Mouse (Mus musculus) bone marrow, adult 2 months (tissue): Measurements from ENCODE around the gene Drg1. TPM values are rescaled to one million over a fixed set of nuclear protein-coding genes. Genes with fewer than 3 reads are reported as not detected.

Experiments used
- H3K27ac ChIP-seq: fragments of 200-500 bp; 2 replicates; pipeline ENCODE4 v1.5.1; 2012; ENCODE audit warnings: low read depth, mild to moderate bottlenecking, control low read depth, inconsistent platforms, low read length; ENCODE audit not compliant: control insufficient read depth, poor library complexity, insufficient read depth
- H3K4me1 ChIP-seq: fragments of 200-500 bp; 2 replicates; pipeline ENCODE4 v1.6.1; 2011; ENCODE audit warnings: low read length; ENCODE audit not compliant: control insufficient read depth, insufficient read depth
- H3K4me3 ChIP-seq: fragments of 200-500 bp; replicated peaks from 2 replicates; pipeline ENCODE3; 2011; ENCODE audit warnings: mild to moderate bottlenecking, low read depth, low read length, control low read depth; ENCODE audit not compliant: control insufficient read depth
- CTCF ChIP-seq: fragments of 200-500 bp; IDR thresholded peaks from 2 replicates; pipeline ENCODE4 v1.5.1; 2011; ENCODE audit warnings: low read length, control low read depth; ENCODE audit not compliant: control insufficient read depth, insufficient read depth
- POLR2A ChIP-seq: fragments of 200-500 bp; IDR thresholded peaks from 2 replicates; pipeline ENCODE4 v1.6.1; 2011; ENCODE audit warnings: low read depth, mild to moderate bottlenecking, control low read depth, low read length, borderline replicate concordance; ENCODE audit not compliant: control insufficient read depth
- WGBS: fragments of 180-500 bp; shearing (Covaris S2); methylation state at CpG from one replicate; pipeline ENCODE4 v1.1.7; 2018; 5-methylcytosine and 5-hydroxymethylcytosine counted together
- polyA plus RNA-seq: library from polyadenylated mRNA; stranded (reverse); fragments of >200 nt; gene quantifications from 2 replicates; pipeline ENCODE4 v1.2.4, GENCODE M21; 2011; ENCODE audit warnings: low replicate concordance; ENCODE audit not compliant: missing spikeins, insufficient read depth, insufficient read length

Gene Drg1
- polyA plus RNA-seq, 1 experiment, result 78.5 TPM

DNA sequence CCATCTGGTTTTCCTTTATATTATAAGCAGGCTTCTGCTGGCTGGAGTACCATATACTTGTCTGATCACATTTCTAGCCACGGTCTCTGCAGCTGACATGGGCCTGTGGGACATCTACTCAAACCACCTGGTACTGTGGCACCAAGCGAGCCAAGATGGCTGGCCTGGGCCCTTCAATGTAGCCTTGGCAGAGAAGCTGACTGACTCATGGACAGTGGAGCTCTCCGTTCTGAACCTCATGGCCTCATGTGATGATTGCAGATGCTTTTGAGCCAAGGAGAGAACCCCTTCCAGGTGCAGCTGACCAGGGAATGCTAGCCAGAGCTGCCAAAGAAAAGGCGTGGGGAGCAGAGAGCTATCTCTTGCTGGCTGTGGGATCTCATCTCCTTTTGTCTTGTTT is 39.6 kb upstream of the Drg1 start:
- TF ChIP-seq CTCF, result no peak
- H3K4me3 ChIP-seq, result no peak overlapping the region
- H3K4me1 ChIP-seq, result no peaks in the 10 kb centered on the region; the same call in 1 of the 2 replicates
- 83% methylated on average over 4 of the region's 4 CpGs for WGBS
- H3K27ac ChIP-seq, result no peak overlapping the region

- Histone ChIP-seq H3K4me3 (no peak overlapping the region), H3K4me1 (peaks cover 3% of the 10 kb centered on the region), H3K27ac (no peak overlapping the region)
- 72% methylated on average over 4 of the region's 4 CpGs for WGBS
- TF ChIP-seq POLR2A (no peak), CTCF (no peak)
Measured at GRCm38 (mm10) chr11:3302792-3303191, 36.6 kb upstream of the Drg1 start.

DNA sequence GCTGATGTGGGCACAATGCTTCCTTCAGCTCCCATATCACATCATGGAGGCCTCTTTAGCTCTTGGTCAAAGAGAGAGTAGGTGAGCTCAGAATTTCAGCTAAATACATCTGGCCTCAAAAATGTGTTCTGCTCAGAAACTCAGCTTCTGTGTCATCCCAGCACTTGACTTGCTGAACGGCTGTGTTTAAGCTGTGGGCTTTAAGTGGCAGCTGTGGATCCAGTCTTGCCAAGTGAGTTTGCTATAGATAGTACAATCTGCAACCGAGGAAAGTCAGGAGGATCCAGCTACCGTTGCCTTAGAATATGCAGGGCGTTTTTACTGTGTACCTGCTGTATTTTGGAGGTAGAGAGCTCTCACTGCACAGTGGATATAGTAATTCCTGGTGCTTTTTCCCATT is 36.2 kb upstream of the Drg1 start:
- Histone ChIP-seq H3K4me3 (no peak overlapping the region), H3K4me1 (peaks cover 5% of the 10 kb centered on the region), H3K27ac (no peak overlapping the region)
- no peak for TF ChIP-seq CTCF
- no peak for TF ChIP-seq POLR2A
- WGBS, result 66% methylated on average over 4 of the region's 4 CpGs

GRCm38 (mm10) chr11:3301075-3301474 is 34.9 kb upstream of the Drg1 start:
- 75% methylated on average over 5 of the region's 5 CpGs for WGBS
- Histone ChIP-seq H3K4me3 (no peak overlapping the region), H3K4me1 (peaks cover 5% of the 10 kb centered on the region), H3K27ac (no peak overlapping the region)
- TF ChIP-seq CTCF, result no peak
- no peak for TF ChIP-seq POLR2A

DNA sequence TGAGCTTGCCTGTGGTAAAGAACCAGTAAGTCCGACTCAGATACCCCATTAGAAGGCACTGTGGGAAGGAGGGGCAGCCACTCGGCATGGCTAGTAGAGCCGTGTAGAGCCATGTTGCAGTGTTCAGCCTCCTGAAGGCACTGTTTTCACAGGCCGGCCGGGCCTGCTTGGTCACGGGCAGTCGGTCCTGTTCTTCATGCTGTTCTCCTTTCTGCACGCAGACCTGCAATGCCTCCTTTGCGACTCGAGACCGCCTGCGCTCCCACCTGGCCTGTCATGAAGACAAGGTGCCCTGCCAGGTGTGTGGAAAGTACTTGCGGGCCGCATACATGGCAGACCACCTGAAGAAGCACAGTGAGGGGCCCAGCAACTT is 32.6 kb upstream of the Drg1 start:
- H3K27ac ChIP-seq, result peak overlapping the region; percentile 2
- H3K4me1 ChIP-seq, result peaks cover 5% of the 10 kb centered on the region
- 76% methylated on average over 14 of the region's 14 CpGs for WGBS
- H3K4me3 ChIP-seq, result no peak overlapping the region
- no peak for TF ChIP-seq CTCF
- no peak for TF ChIP-seq POLR2A

- Histone ChIP-seq H3K4me1 (peaks cover 5% of the 10 kb centered on the region), H3K27ac (peak overlapping the region; percentile 50), H3K4me3 (no peak overlapping the region)
- WGBS, result 25% methylated on average over 10 of the region's 10 CpGs
- TF ChIP-seq POLR2A, result no peak
- no peak for TF ChIP-seq CTCF
Measured at GRCm38 (mm10) chr11:3297871-3298812, 31.9 kb upstream of the Drg1 start.

GRCm38 (mm10) chr11:3296056-3296455 is 29.8 kb upstream of the Drg1 start:
- Histone ChIP-seq H3K4me1 (peaks cover 5% of the 10 kb centered on the region), H3K4me3 (no peak overlapping the region), H3K27ac (no peak overlapping the region)
- WGBS, result 60% methylated on average over 5 of the region's 5 CpGs
- no peak for TF ChIP-seq POLR2A
- TF ChIP-seq CTCF, result no peak

GRCm38 (mm10) chr11:3294641-3295040 is 28.4 kb upstream of the Drg1 start:
- Histone ChIP-seq H3K4me1 (peaks cover 5% of the 10 kb centered on the region), H3K27ac (no peak overlapping the region), H3K4me3 (no peak overlapping the region)
- TF ChIP-seq CTCF (no peak), POLR2A (no peak)
- WGBS, result 89% methylated on average over 2 of the region's 2 CpGs

GRCm38 (mm10) chr11:3293361-3293760 is 27.1 kb upstream of the Drg1 start:
- Histone ChIP-seq H3K4me3 (peak overlapping the region; percentile 11), H3K4me1 (peaks cover 5% of the 10 kb centered on the region), H3K27ac (peak overlapping the region; percentile 28; the same call in 1 of the 2 replicates)
- TF ChIP-seq CTCF (no peak), POLR2A (no peak)
- whole genome bisulfite sequencing, result 10% methylated on average over 4 of the region's 4 CpGs

DNA sequence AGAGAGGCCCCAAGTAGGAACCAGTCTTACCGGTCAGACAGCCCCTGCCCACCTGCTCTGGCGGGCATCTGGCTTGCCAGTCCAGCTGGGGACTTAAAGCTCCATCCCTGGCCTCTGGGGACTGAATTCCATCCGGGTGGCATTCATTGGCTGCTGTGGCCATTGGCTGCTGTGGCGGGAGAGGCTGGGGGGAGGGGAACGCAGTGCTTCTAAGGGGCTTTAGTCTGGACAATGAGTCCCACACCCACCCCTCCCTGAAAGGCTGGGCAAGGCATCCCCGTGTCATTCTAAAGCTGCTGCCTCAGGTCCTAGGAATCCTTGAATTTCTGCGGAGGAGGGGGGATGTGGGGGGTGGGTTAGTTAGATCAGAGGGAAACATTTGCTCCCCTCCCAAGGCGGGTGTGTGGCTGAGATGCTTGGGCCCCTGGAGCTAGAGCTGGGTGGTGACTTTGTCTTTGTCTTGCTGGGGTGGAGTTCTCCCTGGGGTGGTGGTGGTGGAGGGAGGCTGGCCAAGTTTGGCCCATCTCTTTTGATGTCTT is 26.6 kb upstream of the Drg1 start:
- H3K4me1 ChIP-seq, result peaks cover 2% of the 10 kb centered on the region
- WGBS, result 5% methylated on average over 8 of the region's 8 CpGs
- H3K4me3 ChIP-seq, result peak overlapping the region; percentile 37
- TF ChIP-seq POLR2A (no peak), CTCF (no peak)
- peak overlapping the region; percentile 98 for H3K27ac ChIP-seq
